Mouse (Mus musculus) embryonic facial prominence, embryonic 11.5 days (tissue): ENCODE measurements around the gene Igfals. TPM values are rescaled to one million over a fixed set of nuclear protein-coding genes. Genes with fewer than 3 reads are reported as not detected.

Source experiments
- ATAC-seq: fragments of 200-750 bp; cut with Nextera tagmentation; replicated peaks from 2 replicates; pipeline ENCODE4 v1.8.0; 2017; ENCODE audit warnings: low read depth; ENCODE audit not compliant: insufficient number of reproducible peaks, low FRiP score, low TSS enrichment
- DNase-seq: peaks from one replicate; pipeline ENCODE4 v3.0.0-alpha.2; 2015; ENCODE audit warnings: low spot score
- H3K27ac ChIP-seq: fragments of 300-500 bp; sonication (generic); replicated peaks from 2 replicates; pipeline ENCODE4 v1.5.1; 2014; ENCODE audit warnings: mild to moderate bottlenecking, low read depth, low read length, control low read depth
- H3K27me3 ChIP-seq: fragments of 300-500 bp; sonication (generic); 2 replicates; pipeline ENCODE4 v1.6.1; 2014; ENCODE audit warnings: mild to moderate bottlenecking, low read length, moderate library complexity, mixed read lengths; ENCODE audit not compliant: control insufficient read depth, insufficient read depth
- H3K36me3 ChIP-seq: fragments of 300-500 bp; sonication (generic); replicated peaks from 2 replicates; pipeline ENCODE4 v1.6.1; 2014; ENCODE audit warnings: low read depth, mild to moderate bottlenecking, low read length, moderate library complexity, mixed read lengths; ENCODE audit not compliant: control insufficient read depth, insufficient read depth
- H3K4me1 ChIP-seq: fragments of 300-500 bp; sonication (generic); 2 replicates; pipeline ENCODE4 v1.6.1; 2014; ENCODE audit warnings: low read length, mixed read lengths; ENCODE audit not compliant: control insufficient read depth, insufficient read depth
- H3K4me2 ChIP-seq: fragments of 300-500 bp; sonication (generic); 2 replicates; pipeline ENCODE4 v1.6.1; 2014; ENCODE audit warnings: low read depth, mild to moderate bottlenecking, control low read depth, low read length, moderate library complexity
- H3K4me3 ChIP-seq: fragments of 300-500 bp; sonication (generic); 2 replicates; pipeline ENCODE4 v1.5.1; 2014; ENCODE audit warnings: low read depth, low read length, control low read depth
- H3K9ac ChIP-seq: fragments of 300-500 bp; sonication (generic); replicated peaks from 2 replicates; pipeline ENCODE4 v1.6.1; 2014; ENCODE audit warnings: mild to moderate bottlenecking, control low read depth, low read length
- H3K9me3 ChIP-seq: fragments of 300-500 bp; sonication (generic); replicated peaks from 2 replicates; pipeline ENCODE4 v1.6.1; 2016; ENCODE audit warnings: mild to moderate bottlenecking, low read length, inconsistent platforms, mixed read lengths; ENCODE audit not compliant: control insufficient read depth
- WGBS: fragments of 180-500 bp; shearing (Covaris S2); extraction: QIAGEN DNeasy Blood & Tissue Kit; methylation state at CpG from one replicate; pipeline ENCODE4 v1.1.7; 2014; 5-methylcytosine and 5-hydroxymethylcytosine counted together
- polyA plus RNA-seq: library from polyadenylated mRNA; unstranded; fragments of >200 nt; fragmentation: Nextera tagmentation; extraction: Ambion mirVana; gene quantifications from 2 replicates; pipeline ENCODE4 v1.2.1, GENCODE M21; 2014

The Igfals gene
- polyA plus RNA-seq, 1 experiment from 2014 or later = 0.14 TPM

DNA sequence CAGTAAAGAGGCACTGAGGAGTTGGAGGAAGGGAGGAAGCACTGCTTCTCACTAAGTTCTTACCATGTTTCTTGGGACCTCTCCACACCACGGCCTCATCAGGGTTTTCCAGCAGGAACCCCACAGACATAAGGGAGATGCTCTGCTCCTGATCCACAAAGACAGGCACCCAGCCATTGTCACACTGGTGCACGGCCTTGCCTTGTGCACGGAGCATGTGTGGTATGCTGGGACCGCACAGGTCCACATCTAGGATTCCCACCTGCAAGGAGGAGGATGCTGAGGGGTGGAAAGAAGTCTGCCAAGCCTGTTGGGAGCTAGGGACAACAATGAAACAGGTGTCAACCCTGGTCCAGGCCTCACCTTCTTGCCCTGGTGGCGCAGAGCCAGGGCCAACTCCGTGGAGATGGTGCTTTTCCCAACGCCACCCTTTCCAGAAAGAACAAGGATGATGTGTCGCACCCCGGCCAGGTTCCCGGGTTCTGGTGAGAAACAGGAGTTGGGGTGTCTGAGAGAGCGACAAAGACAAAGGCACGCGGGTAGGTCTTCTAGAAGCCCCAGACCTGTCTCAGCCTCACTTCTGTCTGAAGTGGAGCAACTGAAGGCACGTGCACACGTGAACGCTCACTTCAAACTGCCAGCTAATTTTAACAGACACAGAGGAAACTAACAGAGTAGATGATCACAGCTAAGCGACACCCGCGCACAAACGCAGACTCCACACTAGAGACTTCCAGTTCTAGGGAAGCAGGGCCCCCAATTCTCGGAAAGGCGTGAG is 19.7 kb downstream of the Igfals start:
- H3K36me3 ChIP-seq = no peaks in the 10 kb centered on the region; the same call in 1 of the 2 replicates

DNA sequence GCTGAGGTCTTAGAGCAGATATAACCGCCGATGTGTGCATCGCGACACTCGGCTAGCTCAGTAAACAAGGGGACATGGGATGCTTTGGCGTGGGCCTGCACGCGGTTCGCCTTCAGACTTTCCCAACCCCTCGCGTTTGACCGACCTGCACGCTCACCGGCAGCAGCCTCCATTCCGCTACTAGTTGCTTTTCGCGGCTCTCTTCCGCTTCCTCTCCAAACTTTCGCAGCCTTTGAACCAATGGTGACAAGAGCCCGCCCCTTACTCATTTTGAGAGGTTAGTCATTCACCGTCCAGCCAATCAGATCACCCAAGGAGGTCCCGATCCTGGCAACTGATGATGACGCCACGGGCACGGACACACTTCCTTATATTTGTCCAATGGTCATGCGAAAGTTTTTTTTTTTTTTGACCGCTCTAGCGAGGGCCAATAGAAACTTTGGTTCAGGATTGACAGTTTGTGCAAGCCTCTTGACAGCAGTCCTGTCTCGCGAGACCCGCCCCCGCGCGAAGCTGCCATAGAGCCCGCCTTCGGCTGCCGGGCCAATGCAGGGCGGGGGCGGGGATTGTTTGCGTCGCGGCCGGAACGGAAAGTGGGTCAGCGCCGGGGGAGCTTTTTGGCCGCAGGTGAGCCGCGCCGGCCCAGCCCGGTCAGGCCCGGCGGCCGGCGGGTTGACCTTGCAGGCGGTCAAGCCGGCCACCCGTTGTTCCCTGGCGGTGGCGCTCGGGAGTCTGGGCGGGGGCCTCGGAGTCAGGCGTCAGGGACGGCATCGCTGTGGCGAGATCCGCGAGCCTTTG is 20.5 kb downstream of the Igfals start, which contains the start of the genes Nubp2 and Spsb3:
Gene Nubp2, minus strand, starts transcription at position 216 of the 798 bp plus-strand sequence.
Gene Spsb3, plus strand, starts transcription at position 510 of the 798 bp plus-strand sequence.
- ATAC-seq = peak; percentile 93
- Histone ChIP-seq H3K9ac (peak within 1 kb of the TSS; percentile 78), H3K9me3 (no peaks in the 10 kb centered on the region), H3K4me3 (peak within 1 kb of the TSS; percentile 87), H3K4me2 (peak within 1 kb of the TSS; percentile 87), H3K36me3 (no peaks in the 10 kb centered on the region; the same call in 1 of the 2 replicates), H3K27ac (0 out of 2 replicates have a peak within 1 kb of the TSS, but pooled peaks have one; percentile 35), H3K4me1 (no peaks in the 10 kb centered on the region; the same call in none of the 2 replicates), H3K27me3 (no peaks in the 10 kb centered on the region)
- WGBS = under 1% methylated on average over 69 of the region's 69 CpGs
- peak; percentile 99 for DNase-seq

More for the DNA sequence above, 19.7 kb downstream of the Igfals start:
- DNase-seq = no peak
- H3K9ac ChIP-seq = peak overlapping the region; percentile 59
- peak overlapping the region; percentile 87 for H3K4me3 ChIP-seq
- H3K27ac ChIP-seq = no peak overlapping the region
- H3K4me1 ChIP-seq = no peaks in the 10 kb centered on the region; the same call in none of the 2 replicates
- WGBS = 24% methylated on average over 22 of the region's 22 CpGs
- ATAC-seq = no peak
- no peaks in the 10 kb centered on the region for H3K9me3 ChIP-seq
- peak overlapping the region; percentile 83 for H3K4me2 ChIP-seq
- no peaks in the 10 kb centered on the region for H3K27me3 ChIP-seq

DNA sequence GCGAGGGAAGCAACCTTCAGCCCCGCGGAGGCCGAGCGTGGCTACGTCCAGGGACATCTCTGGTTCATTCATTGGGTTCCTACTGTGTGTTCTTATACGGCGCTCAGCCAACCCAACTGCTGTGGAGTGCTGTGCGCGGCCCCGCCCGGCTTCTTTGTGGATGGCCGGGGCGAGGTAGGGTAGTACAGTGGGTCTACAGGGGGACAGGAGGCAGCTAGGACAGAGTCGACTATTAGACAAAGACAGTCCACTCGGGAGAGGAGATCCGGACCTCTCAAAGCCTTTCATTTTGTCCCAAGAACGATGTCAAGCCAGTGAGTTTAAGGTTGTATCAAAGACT is 21.1 kb downstream of the Igfals start:
- Histone ChIP-seq H3K4me2 (peak overlapping the region; percentile 87), H3K27ac (0 out of 2 replicates have a peak overlapping the region, but pooled peaks have one; percentile 35), H3K4me3 (peak overlapping the region; percentile 87), H3K4me1 (no peaks in the 10 kb centered on the region; the same call in none of the 2 replicates), H3K9ac (peak overlapping the region; percentile 78), H3K9me3 (no peaks in the 10 kb centered on the region), H3K27me3 (no peaks in the 10 kb centered on the region), H3K36me3 (no peaks in the 10 kb centered on the region; the same call in 1 of the 2 replicates)
- ATAC-seq (peak; percentile 19), DNase-seq (no peak)
- under 1% methylated on average over 18 of the region's 18 CpGs for WGBS

DNA sequence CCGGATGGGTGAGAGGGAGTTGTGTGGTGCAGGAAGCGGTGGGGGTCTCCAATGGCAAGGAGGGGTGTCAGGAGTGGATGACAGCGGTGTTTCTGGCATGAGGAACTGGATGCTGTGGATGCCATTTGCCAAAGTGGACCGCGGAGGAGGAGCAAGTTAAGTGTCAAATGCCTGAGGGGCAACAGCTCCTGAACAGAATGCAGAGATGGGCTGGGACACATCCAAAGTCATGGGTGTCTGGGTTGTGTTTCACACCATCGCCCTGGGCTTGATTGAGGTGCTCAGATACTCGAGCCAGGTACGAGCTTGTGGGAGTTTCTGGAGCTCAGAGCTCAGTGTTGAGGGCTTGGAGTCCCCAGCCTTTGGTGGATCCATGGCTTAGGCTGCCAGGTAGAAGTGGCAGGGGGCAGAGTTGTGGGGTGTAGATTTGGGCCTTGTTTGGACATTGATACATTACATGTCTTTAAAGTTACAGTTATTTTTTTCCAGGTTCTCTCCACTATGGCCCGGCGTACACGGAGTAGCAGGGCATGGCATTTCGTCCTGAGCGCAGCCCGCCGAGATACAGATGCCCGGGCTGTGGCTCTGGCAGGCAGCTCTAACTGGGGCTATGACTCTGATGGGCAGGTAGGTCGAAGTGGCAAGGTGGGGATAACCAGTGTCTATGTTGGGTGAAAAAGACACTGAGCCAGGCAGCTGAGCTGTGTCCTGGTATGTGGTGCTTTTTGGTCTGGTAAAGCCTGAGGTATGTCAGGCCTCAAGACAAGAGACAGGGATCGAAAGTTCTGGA is 21.7 kb downstream of the Igfals start:
- Histone ChIP-seq H3K4me1 (no peaks in the 10 kb centered on the region; the same call in none of the 2 replicates), H3K4me2 (peak overlapping the region; percentile 87), H3K27ac (no peak overlapping the region), H3K9me3 (no peaks in the 10 kb centered on the region), H3K36me3 (no peaks in the 10 kb centered on the region; the same call in 1 of the 2 replicates), H3K27me3 (no peaks in the 10 kb centered on the region), H3K4me3 (peak overlapping the region; percentile 87), H3K9ac (peak overlapping the region; percentile 78)
- WGBS = 67% methylated on average over 18 of the region's 18 CpGs
- DNase-seq = no peak
- no peak for ATAC-seq

DNA sequence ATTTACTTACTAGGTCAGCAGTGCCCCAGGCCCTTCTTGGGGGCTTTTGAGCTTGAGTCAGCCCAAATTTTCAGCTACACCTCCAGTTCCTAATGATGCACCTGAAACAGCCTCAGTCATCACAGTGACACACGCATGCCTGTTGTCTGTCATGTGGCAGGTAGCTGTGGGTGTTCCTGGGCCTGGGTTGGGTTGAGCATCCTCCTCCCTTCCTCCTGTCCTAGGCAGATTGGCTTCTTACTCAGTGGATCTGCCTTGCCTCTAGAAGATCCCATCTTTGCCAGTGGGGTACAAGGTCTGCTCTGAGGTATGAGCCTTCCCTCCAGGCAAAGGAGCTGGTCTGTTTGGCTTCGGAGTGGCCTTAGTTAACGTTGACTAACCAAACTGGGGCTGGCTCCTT is 23.1 kb downstream of the Igfals start:
- WGBS = 93% methylated on average over 3 of the region's 3 CpGs
- Histone ChIP-seq H3K9me3 (no peaks in the 10 kb centered on the region), H3K4me3 (no peak overlapping the region), H3K9ac (no peak overlapping the region), H3K4me1 (no peaks in the 10 kb centered on the region; the same call in none of the 2 replicates), H3K27me3 (no peaks in the 10 kb centered on the region), H3K27ac (no peak overlapping the region), H3K36me3 (no peaks in the 10 kb centered on the region; the same call in 1 of the 2 replicates), H3K4me2 (no peak overlapping the region)
- no peak for ATAC-seq
- DNase-seq = no peak

DNA sequence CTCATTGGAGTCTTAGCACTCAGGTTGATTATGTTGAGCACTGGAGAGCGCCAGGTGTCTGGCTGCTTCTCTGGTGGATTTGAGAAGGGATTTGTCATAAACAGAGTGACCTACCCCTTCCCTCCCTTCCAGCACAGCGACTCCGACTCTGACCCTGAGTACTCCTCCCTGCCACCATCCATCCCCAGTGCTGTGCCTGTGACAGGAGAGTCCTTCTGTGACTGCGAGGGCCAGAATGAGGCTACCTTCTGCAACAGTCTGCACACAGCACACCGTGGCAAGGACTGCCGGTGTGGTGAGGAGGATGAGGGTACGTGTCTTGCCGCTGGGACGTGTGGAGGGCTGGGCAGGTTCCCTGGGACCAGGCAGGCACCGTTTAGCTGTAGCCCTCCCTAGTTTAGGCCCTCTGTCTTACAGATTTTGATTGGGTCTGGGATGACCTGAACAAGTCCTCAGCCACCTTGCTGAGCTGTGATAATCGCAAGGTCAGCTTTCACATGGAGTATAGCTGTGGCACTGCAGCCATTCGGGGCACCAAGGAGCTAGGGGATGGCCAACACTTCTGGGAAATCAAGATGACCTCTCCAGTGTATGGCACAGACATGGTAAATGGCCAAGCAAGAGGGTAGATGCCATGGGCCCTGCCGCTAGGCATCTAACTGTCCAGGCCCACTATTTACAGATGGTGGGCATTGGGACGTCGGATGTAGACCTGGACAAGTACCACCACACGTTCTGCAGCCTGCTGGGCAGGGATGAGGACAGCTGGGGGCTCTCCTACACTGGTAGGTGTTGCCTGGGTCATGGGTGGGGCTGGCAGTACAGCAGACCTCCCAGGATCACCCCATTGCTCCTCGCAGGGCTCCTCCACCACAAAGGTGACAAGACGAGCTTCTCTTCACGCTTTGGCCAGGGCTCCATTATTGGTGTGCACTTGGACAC is 24.6 kb downstream of the Igfals start:
- H3K4me1 ChIP-seq = peaks cover 4% of the 10 kb centered on the region
- H3K9ac ChIP-seq = no peak overlapping the region
- ATAC-seq (no peak), DNase-seq (no peak)
- WGBS = 88% methylated on average over 19 of the region's 19 CpGs
- no peak overlapping the region for H3K4me2 ChIP-seq
- H3K9me3 ChIP-seq = no peaks in the 10 kb centered on the region
- no peak overlapping the region for H3K27ac ChIP-seq
- no peaks in the 10 kb centered on the region for H3K27me3 ChIP-seq
- no peaks in the 10 kb centered on the region; the same call in 1 of the 2 replicates for H3K36me3 ChIP-seq
- H3K4me3 ChIP-seq = no peak overlapping the region

DNA sequence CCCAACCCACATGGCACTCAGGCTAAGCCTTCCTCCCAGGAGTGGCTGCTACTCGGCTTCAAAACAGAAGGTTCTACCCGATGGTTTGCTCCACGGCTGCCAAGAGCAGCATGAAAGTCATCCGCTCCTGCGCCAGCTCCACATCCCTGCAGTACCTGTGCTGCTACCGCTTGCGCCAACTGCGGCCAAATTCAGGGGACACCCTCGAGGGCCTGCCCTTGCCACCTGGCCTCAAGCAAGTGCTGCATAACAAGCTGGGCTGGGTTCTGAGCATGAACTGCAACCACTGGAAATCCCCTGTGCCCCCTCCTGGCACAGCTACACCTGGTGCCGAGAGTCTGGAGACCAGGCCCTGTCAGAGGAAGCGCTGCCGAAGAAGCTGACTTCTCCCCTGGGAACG is 25.5 kb downstream of the Igfals start:
- Histone ChIP-seq H3K4me2 (no peak overlapping the region), H3K27ac (no peak overlapping the region), H3K4me1 (peaks cover 7% of the 10 kb centered on the region), H3K9me3 (no peaks in the 10 kb centered on the region), H3K4me3 (no peak overlapping the region), H3K9ac (no peak overlapping the region), H3K36me3 (no peaks in the 10 kb centered on the region; the same call in 1 of the 2 replicates), H3K27me3 (no peaks in the 10 kb centered on the region)
- ATAC-seq (no peak), DNase-seq (no peak)
- 86% methylated on average over 13 of the region's 13 CpGs for WGBS
